Mouse (Mus musculus): ENCODE results near the gene Tnfrsf25. TPM values are rescaled to one million over a fixed set of nuclear protein-coding genes. Genes with fewer than 3 reads are reported as not detected.
A peak's percentile ranks its signal among the peaks of the same experiment; 100 is the strongest.

Tnfrsf25 gene
- total RNA-seq, 2 experiments from 2014 or later, result 2.0 TPM; not detected in 1

DNA sequence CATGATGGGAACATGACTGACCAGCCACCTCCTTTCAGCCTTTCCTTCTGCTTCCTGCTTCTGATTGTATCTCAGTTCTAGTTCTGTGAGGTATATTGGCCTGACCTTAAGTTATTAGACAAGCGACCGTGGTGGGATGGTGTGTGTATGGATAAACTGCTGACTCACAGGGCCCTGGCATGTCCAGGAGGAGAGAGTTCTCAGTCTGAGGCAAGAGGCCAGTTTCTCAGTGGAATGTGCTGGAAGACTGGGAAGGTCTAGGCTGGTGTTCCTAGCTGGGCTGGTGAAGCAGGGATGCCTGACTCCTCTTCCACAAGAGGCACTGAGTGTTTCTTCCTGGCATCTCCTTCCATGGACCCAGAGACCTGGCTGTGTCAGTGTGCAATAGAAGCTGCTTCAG lies 47.0 kb downstream of the Tnfrsf25 start:
- no peak for ATAC-seq (replicated peaks; ENCODE audit: low FRiP score, poor library complexity, severe bottlenecking)

DNA sequence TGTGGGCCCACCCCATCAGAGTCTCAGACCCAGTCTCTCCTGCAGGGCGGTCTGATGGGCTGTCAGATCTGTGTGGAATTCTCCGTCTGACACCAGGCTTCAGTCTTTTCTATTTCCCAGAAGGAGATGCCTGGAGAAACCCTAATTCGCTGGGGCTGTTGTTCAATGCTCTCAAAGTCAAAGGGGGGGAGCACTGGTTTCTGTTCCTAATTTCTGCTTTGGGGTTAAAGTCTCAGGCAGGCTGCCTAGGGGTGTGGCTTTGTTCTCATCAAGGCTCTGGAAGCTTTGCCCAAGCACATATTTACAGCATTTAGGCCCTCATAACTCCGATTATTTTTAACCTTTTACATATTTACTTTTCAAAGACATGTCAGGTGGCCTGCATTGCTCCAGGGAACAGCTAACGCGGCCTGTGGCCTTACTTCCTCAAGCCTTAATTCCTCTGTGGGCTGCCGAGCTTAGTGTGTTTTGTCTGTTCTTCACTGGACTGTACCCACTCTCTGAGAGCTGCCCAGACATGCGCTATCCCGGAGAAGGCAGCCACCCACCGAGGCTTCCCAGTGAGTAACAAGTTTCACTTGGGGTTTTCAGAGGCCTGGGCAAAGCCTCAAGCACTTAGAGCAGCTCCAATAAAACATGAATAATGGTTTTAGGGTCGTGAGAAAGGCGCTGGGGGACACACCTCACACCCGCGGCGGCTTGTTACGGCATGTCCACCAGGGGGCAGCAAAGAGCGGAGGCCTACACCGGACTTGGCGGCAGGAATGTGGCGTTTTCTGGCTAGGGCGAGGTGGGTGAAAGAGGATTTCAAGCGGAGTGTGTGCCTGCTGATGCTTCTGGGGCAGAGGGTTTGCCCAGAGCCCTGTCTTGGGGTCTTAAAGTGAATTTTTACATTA lies 49.5 kb downstream of the Tnfrsf25 start:
- ATAC-seq (replicated peaks; ENCODE audit: low FRiP score, poor library complexity, severe bottlenecking), result peak; percentile 68; the same call in 1 of the 2 replicates

DNA sequence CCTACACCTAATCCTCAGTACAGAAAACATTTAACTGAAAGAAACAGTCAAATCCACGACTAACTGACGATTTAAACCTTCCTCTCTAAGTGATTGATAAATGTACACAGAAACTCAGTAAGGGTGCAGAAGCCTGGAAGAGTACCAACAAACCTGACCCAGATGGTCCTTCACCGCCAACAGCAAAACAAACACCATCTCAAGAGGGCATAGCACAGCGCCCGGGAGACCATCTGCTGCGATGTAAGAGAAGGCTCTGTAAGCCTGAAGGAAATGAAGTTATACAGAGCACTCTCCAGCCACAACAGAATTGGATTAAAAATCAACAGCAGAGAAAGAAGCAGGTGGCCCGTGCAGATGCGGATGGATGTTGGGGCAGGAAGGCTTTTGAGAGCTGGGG lies 52.3 kb downstream of the Tnfrsf25 start:
- no peak for ATAC-seq (replicated peaks; ENCODE audit: low FRiP score, poor library complexity, severe bottlenecking)

- ATAC-seq (replicated peaks; ENCODE audit: low FRiP score, poor library complexity, severe bottlenecking), result no peak
Measured at GRCm38 (mm10) chr4:152169103-152169502, 53.4 kb downstream of the Tnfrsf25 start.

Other genes with a start within 250 kb of the Tnfrsf25 start
- 41.9 and 46.9 TPM in 2 replicates for gene Dnajc11, start 182.2 kb upstream of the Tnfrsf25 start, total RNA-seq (2015; ENCODE audit: low replicate concordance)
- 72.3 and 79.2 TPM in 2 replicates for gene Dnajc11, start 182.2 kb upstream of the Tnfrsf25 start, total RNA-seq (2017; ENCODE audit: low replicate concordance)
- 6.8 TPM in 1 of 2 replicates, not detected in the other for gene Thap3, start 126.9 kb upstream of the Tnfrsf25 start, total RNA-seq (2015; ENCODE audit: low replicate concordance)
- 4.0 TPM in 1 of 2 replicates, not detected in the other for gene Thap3, start 126.9 kb upstream of the Tnfrsf25 start, total RNA-seq (2017; ENCODE audit: low replicate concordance)
- gene Phf13, start 119.7 kb upstream of the Tnfrsf25 start, total RNA-seq (2015; ENCODE audit: low replicate concordance), result 2.5 and 2.9 TPM in 2 replicates
- gene Phf13, start 119.7 kb upstream of the Tnfrsf25 start, total RNA-seq (2017; ENCODE audit: low replicate concordance), result 0.83 and 4.6 TPM in 2 replicates
- 1.3 and 2.9 TPM in 2 replicates for gene Klhl21, start 107.1 kb upstream of the Tnfrsf25 start, total RNA-seq (2015; ENCODE audit: low replicate concordance)
- 0.91 and 1.0 TPM in 2 replicates for gene Klhl21, start 107.1 kb upstream of the Tnfrsf25 start, total RNA-seq (2017; ENCODE audit: low replicate concordance)
- 5.4 TPM in 1 of 2 replicates, not detected in the other for gene Zbtb48, start 88.3 kb upstream of the Tnfrsf25 start, total RNA-seq (2015; ENCODE audit: low replicate concordance)
- 2.7 and 4.2 TPM in 2 replicates for gene Zbtb48, start 88.3 kb upstream of the Tnfrsf25 start, total RNA-seq (2017; ENCODE audit: low replicate concordance)
- gene Tas1r1, start 77.4 kb upstream of the Tnfrsf25 start, total RNA-seq (2015; ENCODE audit: low replicate concordance), result not detected in 2 replicates
- not detected in 2 replicates for gene Tas1r1, start 77.4 kb upstream of the Tnfrsf25 start, total RNA-seq (2017; ENCODE audit: low replicate concordance)
- gene Nol9, start 76.6 kb upstream of the Tnfrsf25 start, total RNA-seq (2015; ENCODE audit: low replicate concordance), result 7.1 and 10.1 TPM in 2 replicates
- gene Nol9, start 76.6 kb upstream of the Tnfrsf25 start, total RNA-seq (2017; ENCODE audit: low replicate concordance), result 4.9 and 5.0 TPM in 2 replicates
- 1.7 and 2.9 TPM in 2 replicates for gene Plekhg5, start 43.4 kb upstream of the Tnfrsf25 start, total RNA-seq (2015; ENCODE audit: low replicate concordance)
- 3.5 and 5.3 TPM in 2 replicates for gene Plekhg5, start 43.4 kb upstream of the Tnfrsf25 start, total RNA-seq (2017; ENCODE audit: low replicate concordance)
- 0.72 TPM in 1 of 2 replicates, not detected in the other for gene Espn, start 36.4 kb downstream of the Tnfrsf25 start, total RNA-seq (2015; ENCODE audit: low replicate concordance)
- gene Espn, start 36.4 kb downstream of the Tnfrsf25 start, total RNA-seq (2017; ENCODE audit: low replicate concordance), result not detected in 2 replicates
- not detected in 2 replicates for gene Hes2, start 42.9 kb downstream of the Tnfrsf25 start, total RNA-seq (2015; ENCODE audit: low replicate concordance)
- gene Hes2, start 42.9 kb downstream of the Tnfrsf25 start, total RNA-seq (2017; ENCODE audit: low replicate concordance), result not detected in 2 replicates
- gene Acot7, start 62.2 kb downstream of the Tnfrsf25 start, total RNA-seq (2015; ENCODE audit: low replicate concordance), result 15.1 and 30.2 TPM in 2 replicates
- 3.7 and 3.9 TPM in 2 replicates for gene Acot7, start 62.2 kb downstream of the Tnfrsf25 start, total RNA-seq (2017; ENCODE audit: low replicate concordance)
- not detected in 2 replicates for gene Gpr153, start 158.3 kb downstream of the Tnfrsf25 start, total RNA-seq (2015; ENCODE audit: low replicate concordance)
- not detected in 2 replicates for gene Gpr153, start 158.3 kb downstream of the Tnfrsf25 start, total RNA-seq (2017; ENCODE audit: low replicate concordance)
- gene Hes3, start 175.7 kb downstream of the Tnfrsf25 start, total RNA-seq (2015; ENCODE audit: low replicate concordance), result not detected in 2 replicates
- gene Hes3, start 175.7 kb downstream of the Tnfrsf25 start, total RNA-seq (2017; ENCODE audit: low replicate concordance), result not detected in 2 replicates
- 8.0 and 24.5 TPM in 2 replicates for gene Icmt, start 181.3 kb downstream of the Tnfrsf25 start, total RNA-seq (2015; ENCODE audit: low replicate concordance)
- gene Icmt, start 181.3 kb downstream of the Tnfrsf25 start, total RNA-seq (2017; ENCODE audit: low replicate concordance), result 14.2 TPM in 2 replicates
- not detected in 2 replicates for gene Rnf207, start 203.1 kb downstream of the Tnfrsf25 start, total RNA-seq (2015; ENCODE audit: low replicate concordance)
- gene Rnf207, start 203.1 kb downstream of the Tnfrsf25 start, total RNA-seq (2017; ENCODE audit: low replicate concordance), result not detected in 2 replicates
- 429 and 481 TPM in 2 replicates for gene Rpl22, start 209.8 kb downstream of the Tnfrsf25 start, total RNA-seq (2015; ENCODE audit: low replicate concordance)
- gene Rpl22, start 209.8 kb downstream of the Tnfrsf25 start, total RNA-seq (2017; ENCODE audit: low replicate concordance), result 506 and 514 TPM in 2 replicates
- not detected in 2 replicates for gene Chd5, start 222.7 kb downstream of the Tnfrsf25 start, total RNA-seq (2015; ENCODE audit: low replicate concordance)
- not detected in 2 replicates for gene Chd5, start 222.7 kb downstream of the Tnfrsf25 start, total RNA-seq (2017; ENCODE audit: low replicate concordance)